Mouse (Mus musculus) intestine, embryonic 14.5 days (tissue): ENCODE measurements at regions not wholly inside any gene's neighbourhood (a gene's known extent, or its start where the extent isn't known, plus 50 kb on each side); places are given as distances from the start of the nearest gene placed in this dataset.
A peak's percentile ranks its signal among the peaks of the same experiment; 100 is the strongest.

Experiments
- ATAC-seq: fragments of 200-750 bp; cut with Nextera tagmentation; replicated peaks from 2 replicates; pipeline ENCODE4 v1.8.0; 2017; ENCODE audit warnings: low read depth, moderate number of reproducible peaks, moderate TSS enrichment, moderate library complexity; ENCODE audit not compliant: low FRiP score, low TSS enrichment
- DNase-seq: peaks from one replicate; pipeline ENCODE4 v3.0.0-alpha.2; 2018; ENCODE audit warnings: low spot score
- H3K27ac ChIP-seq: fragments of 300-500 bp; sonication (generic); 2 replicates; pipeline ENCODE4 v1.5.1; 2014; ENCODE audit warnings: low read depth, mild to moderate bottlenecking, control low read depth
- H3K27me3 ChIP-seq: fragments of 300-500 bp; sonication (generic); replicated peaks from 2 replicates; pipeline ENCODE4 v1.6.1; 2014; ENCODE audit warnings: low read length, control low read depth; ENCODE audit not compliant: control insufficient read depth, insufficient read depth
- H3K36me3 ChIP-seq: fragments of 300-500 bp; sonication (generic); 2 replicates; pipeline ENCODE4 v1.6.1; 2014; ENCODE audit warnings: low read length, control low read depth; ENCODE audit not compliant: control insufficient read depth, insufficient read depth
- H3K4me1 ChIP-seq: fragments of 300-500 bp; sonication (generic); replicated peaks from 2 replicates; pipeline ENCODE4 v1.6.1; 2014; ENCODE audit warnings: low read length, control low read depth, mixed read lengths; ENCODE audit not compliant: control insufficient read depth, insufficient read depth
- H3K4me2 ChIP-seq: fragments of 300-500 bp; sonication (generic); 2 replicates; pipeline ENCODE4 v1.6.1; 2014; ENCODE audit warnings: low read length
- H3K4me3 ChIP-seq: fragments of 300-500 bp; sonication (generic); 2 replicates; pipeline ENCODE4 v1.5.1; 2014; ENCODE audit warnings: low read depth, low read length, control low read depth, mixed read lengths
- H3K9ac ChIP-seq: fragments of 300-500 bp; sonication (generic); 2 replicates; pipeline ENCODE4 v1.6.1; 2014; ENCODE audit warnings: mild to moderate bottlenecking, low read length
- H3K9me3 ChIP-seq: fragments of 300-500 bp; sonication (generic); 2 replicates; pipeline ENCODE4 v1.6.1; 2016; ENCODE audit warnings: low read length, control low read depth; ENCODE audit not compliant: control insufficient read depth
- WGBS: fragments of 180-500 bp; shearing (Covaris S2); extraction: QIAGEN DNeasy Blood & Tissue Kit; methylation state at CpG from one replicate; pipeline ENCODE4 v1.1.7; 2014; 5-methylcytosine and 5-hydroxymethylcytosine counted together

- DNase-seq (no peak), ATAC-seq (no peak)
- 14% methylated on average over 1 of the region's 1 CpGs for WGBS
- peaks cover 3% of the 10 kb centered on the region; the same call in 1 of the 2 replicates for H3K9me3 ChIP-seq
- no peak overlapping the region for H3K4me3 ChIP-seq
- H3K9ac ChIP-seq, result no peak overlapping the region
- H3K4me1 ChIP-seq, result no peaks in the 10 kb centered on the region
- no peaks in the 10 kb centered on the region for H3K36me3 ChIP-seq
- H3K4me2 ChIP-seq, result no peak overlapping the region
- no peak overlapping the region for H3K27ac ChIP-seq
- H3K27me3 ChIP-seq, result no peaks in the 10 kb centered on the region
These were observed 256.8 kb upstream of the 3110018I06Rik start for GRCm38 (mm10) chr12:107231629-107232028.

- DNase-seq (no peak), ATAC-seq (no peak)
- H3K4me1 ChIP-seq, result no peaks in the 10 kb centered on the region
- no peak overlapping the region for H3K27ac ChIP-seq
- no peaks in the 10 kb centered on the region for H3K36me3 ChIP-seq
- no peaks in the 10 kb centered on the region for H3K27me3 ChIP-seq
- WGBS, result 77% methylated on average over 9 of the region's 9 CpGs
- H3K4me3 ChIP-seq, result no peak overlapping the region
- H3K9me3 ChIP-seq, result no peaks in the 10 kb centered on the region
- no peak overlapping the region for H3K4me2 ChIP-seq
- no peak overlapping the region for H3K9ac ChIP-seq
These were observed 237.5 kb upstream of the 3110018I06Rik start for GRCm38 (mm10) chr12:107250747-107251470.

DNA sequence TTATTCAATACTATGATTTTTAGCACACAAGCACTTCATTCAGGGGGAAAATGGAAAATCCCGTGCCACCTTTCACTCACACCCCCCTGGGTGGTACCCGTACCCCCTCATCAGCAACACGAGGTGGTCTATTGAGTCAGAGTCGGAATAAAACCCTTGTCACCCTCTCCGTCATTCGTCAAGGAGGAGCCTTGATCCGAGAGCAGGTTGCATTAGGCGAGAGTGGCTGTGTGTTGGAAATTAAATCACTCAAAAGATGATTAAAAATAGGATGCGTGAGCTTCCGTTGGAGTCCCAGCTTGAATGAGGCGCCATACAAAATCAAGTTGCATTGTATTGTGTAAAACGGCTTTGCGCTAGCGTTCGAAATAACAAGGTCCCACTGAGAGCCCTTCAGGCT, 236.5 kb upstream of the 3110018I06Rik start:
- no peak for DNase-seq
- Histone ChIP-seq H3K4me3 (no peak overlapping the region), H3K36me3 (no peaks in the 10 kb centered on the region), H3K27ac (no peak overlapping the region), H3K9me3 (no peaks in the 10 kb centered on the region), H3K4me1 (no peaks in the 10 kb centered on the region), H3K4me2 (no peak overlapping the region), H3K9ac (no peak overlapping the region), H3K27me3 (no peaks in the 10 kb centered on the region)
- ATAC-seq, result no peak
- 75% methylated on average over 15 of the region's 15 CpGs for WGBS

GRCm38 (mm10) chr12:107262076-107262475, 226.4 kb upstream of the 3110018I06Rik start:
- ATAC-seq (no peak), DNase-seq (peak; percentile 41)
- H3K4me1 ChIP-seq, result no peaks in the 10 kb centered on the region
- no peaks in the 10 kb centered on the region for H3K36me3 ChIP-seq
- 91% methylated on average over 5 of the region's 5 CpGs for whole genome bisulfite sequencing
- no peak overlapping the region for H3K9ac ChIP-seq
- H3K4me3 ChIP-seq, result no peak overlapping the region
- H3K9me3 ChIP-seq, result no peaks in the 10 kb centered on the region
- no peaks in the 10 kb centered on the region for H3K27me3 ChIP-seq
- no peak overlapping the region for H3K27ac ChIP-seq
- no peak overlapping the region for H3K4me2 ChIP-seq

DNA sequence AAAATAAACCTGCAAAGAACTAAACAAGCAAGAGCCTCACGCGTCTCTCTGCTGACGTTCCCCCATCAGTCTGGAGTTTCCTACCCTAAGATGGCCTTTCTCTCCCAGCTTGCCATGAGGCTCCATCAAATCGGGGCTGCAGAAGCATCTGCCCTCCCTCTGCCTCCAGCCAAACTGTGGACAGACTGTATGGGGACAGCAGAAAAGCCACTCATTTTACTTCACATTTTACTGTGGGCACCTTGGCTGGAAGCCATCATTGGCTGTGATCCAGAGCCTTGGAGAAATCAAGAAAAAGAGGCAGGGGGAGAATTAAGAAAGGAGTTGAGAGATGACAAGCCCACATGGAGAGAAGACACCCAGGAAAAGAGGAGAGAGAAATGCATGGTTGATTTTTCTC, 225.9 kb upstream of the 3110018I06Rik start:
- H3K4me2 ChIP-seq, result no peak overlapping the region
- peak; percentile 2 for DNase-seq
- 83% methylated on average over 4 of the region's 4 CpGs for WGBS

DNA sequence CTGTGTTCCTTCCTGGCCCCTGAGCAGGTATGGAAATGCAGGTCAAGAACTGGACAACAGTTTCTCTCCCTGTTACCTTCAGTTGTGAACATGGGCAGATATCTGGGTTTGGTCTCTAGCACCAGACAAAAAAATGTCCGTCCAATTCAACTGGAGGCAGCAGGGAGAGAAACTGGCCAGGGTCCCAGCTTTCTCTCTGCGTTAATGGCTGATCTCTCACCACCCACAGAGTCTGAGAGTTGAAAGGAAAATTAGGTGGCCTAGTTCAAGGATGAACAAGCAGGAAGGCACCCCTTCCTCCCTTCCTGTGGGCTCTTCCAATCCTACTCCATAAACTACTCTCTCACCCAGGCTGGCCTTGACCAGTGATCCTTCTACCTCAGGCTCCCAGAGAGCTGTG, 221.7 kb upstream of the 3110018I06Rik start:
- no peak overlapping the region for H3K4me2 ChIP-seq
- no peak overlapping the region for H3K9ac ChIP-seq
- no peak overlapping the region for H3K4me3 ChIP-seq
- H3K9me3 ChIP-seq, result no peaks in the 10 kb centered on the region
- H3K27me3 ChIP-seq, result no peaks in the 10 kb centered on the region
- WGBS, result 68% methylated on average over 2 of the region's 2 CpGs
- ATAC-seq, result no peak
- no peak for DNase-seq
- H3K27ac ChIP-seq, result no peak overlapping the region
- no peaks in the 10 kb centered on the region for H3K36me3 ChIP-seq
- no peaks in the 10 kb centered on the region for H3K4me1 ChIP-seq

More for the DNA sequence above, 225.9 kb upstream of the 3110018I06Rik start:
- H3K4me3 ChIP-seq, result no peak overlapping the region
- no peaks in the 10 kb centered on the region for H3K36me3 ChIP-seq
- no peaks in the 10 kb centered on the region for H3K4me1 ChIP-seq
- no peaks in the 10 kb centered on the region for H3K9me3 ChIP-seq
- no peak overlapping the region for H3K27ac ChIP-seq
- no peak for ATAC-seq
- H3K9ac ChIP-seq, result no peak overlapping the region
- no peaks in the 10 kb centered on the region for H3K27me3 ChIP-seq

GRCm38 (mm10) chr12:107285622-107286021, 202.8 kb upstream of the 3110018I06Rik start:
- no peak overlapping the region for H3K27ac ChIP-seq
- no peak overlapping the region for H3K4me3 ChIP-seq
- DNase-seq (no peak), ATAC-seq (no peak)
- no peaks in the 10 kb centered on the region for H3K4me1 ChIP-seq
- H3K9ac ChIP-seq, result no peak overlapping the region
- H3K27me3 ChIP-seq, result no peaks in the 10 kb centered on the region
- WGBS, result 72% methylated on average over 9 of the region's 9 CpGs
- H3K36me3 ChIP-seq, result no peaks in the 10 kb centered on the region
- no peak overlapping the region for H3K4me2 ChIP-seq
- H3K9me3 ChIP-seq, result no peaks in the 10 kb centered on the region

DNA sequence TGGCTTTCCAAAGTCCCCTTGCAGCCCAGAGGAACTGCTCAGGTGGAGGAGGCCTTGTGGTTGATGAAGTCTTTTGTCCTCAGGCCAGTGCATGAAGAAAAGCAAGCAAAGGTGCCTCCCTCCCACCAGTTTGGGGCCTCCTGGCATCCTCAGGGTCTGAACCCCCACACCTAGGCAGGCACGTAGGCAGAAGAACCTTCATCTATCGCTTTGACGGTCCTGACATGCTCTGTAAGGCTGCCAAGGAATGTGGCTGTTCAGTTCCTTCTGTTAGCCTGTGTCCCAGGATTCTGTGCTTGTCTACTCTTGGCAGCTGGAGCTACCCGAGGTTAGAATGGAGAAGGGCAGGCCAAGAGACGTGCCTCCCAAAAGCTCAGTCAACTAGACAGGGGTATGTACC, 197.1 kb upstream of the 3110018I06Rik start:
- no peaks in the 10 kb centered on the region for H3K9me3 ChIP-seq
- no peaks in the 10 kb centered on the region for H3K36me3 ChIP-seq
- no peaks in the 10 kb centered on the region for H3K27me3 ChIP-seq
- H3K4me1 ChIP-seq, result no peaks in the 10 kb centered on the region
- no peak overlapping the region for H3K27ac ChIP-seq
- no peak overlapping the region for H3K4me2 ChIP-seq
- ATAC-seq, result no peak
- 81% methylated on average over 5 of the region's 5 CpGs for WGBS
- no peak for DNase-seq
- no peak overlapping the region for H3K9ac ChIP-seq
- no peak overlapping the region for H3K4me3 ChIP-seq

DNA sequence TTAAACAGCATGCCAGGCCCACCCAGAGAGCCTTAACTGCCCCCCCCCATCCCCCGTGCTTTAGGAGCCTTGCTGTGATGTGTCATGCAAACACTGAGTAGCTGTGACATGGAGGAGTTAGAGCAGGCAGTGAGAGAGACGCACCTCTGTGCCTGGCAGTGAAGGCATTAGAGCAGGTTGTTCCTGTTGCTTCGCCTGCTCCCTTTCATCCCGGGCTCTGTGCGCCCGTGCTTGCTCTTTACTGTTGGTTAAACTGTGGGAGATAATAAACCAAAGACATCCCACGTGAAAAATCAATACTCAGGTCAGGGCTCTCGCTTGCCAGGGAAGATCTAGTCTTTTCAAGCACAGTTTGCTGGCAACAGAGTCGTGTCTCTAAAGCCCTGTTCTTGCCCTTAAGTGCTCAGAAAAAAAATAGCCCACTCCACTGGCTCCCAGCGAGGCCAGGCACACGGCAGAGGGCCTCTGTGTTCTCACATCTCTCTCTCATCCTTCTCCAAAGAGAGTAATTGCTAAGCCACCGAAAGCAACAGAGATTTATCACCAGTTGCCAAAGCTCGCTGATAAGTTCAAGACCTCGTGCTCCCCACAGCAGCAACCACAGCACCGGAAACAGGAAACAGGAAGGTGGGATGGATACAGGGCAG, 181.2 kb upstream of the 3110018I06Rik start:
- no peak overlapping the region for H3K4me3 ChIP-seq
- H3K9me3 ChIP-seq, result no peaks in the 10 kb centered on the region
- H3K27me3 ChIP-seq, result no peaks in the 10 kb centered on the region
- H3K4me2 ChIP-seq, result no peak overlapping the region
- DNase-seq, result peak; percentile 52
- no peak for ATAC-seq
- no peak overlapping the region for H3K27ac ChIP-seq
- no peak overlapping the region for H3K9ac ChIP-seq
- 13% methylated on average over 15 of the region's 15 CpGs for WGBS
- no peaks in the 10 kb centered on the region for H3K4me1 ChIP-seq
- H3K36me3 ChIP-seq, result no peaks in the 10 kb centered on the region
